Mouse (Mus musculus) C2C12 (cell line): Measurements from ENCODE around the gene Zfp746.

ENCODE experiments used
- CTCF ChIP-seq: IDR thresholded peaks from one replicate; pipeline ENCODE4 v1.5.1; 2011; ENCODE audit not compliant: control insufficient read depth, insufficient read depth, insufficient read length
- MAX ChIP-seq: IDR thresholded peaks from one replicate; pipeline ENCODE4 v1.6.1; 2011; ENCODE audit warnings: mild to moderate bottlenecking, control low read depth
- MYOD1 ChIP-seq: IDR thresholded peaks from one replicate; pipeline ENCODE4 v1.6.1; 2011; ENCODE audit warnings: low read depth; ENCODE audit not compliant: control insufficient read depth, insufficient read length
- USF1 ChIP-seq: IDR thresholded peaks from one replicate; pipeline ENCODE4 v1.6.1; 2011; ENCODE audit warnings: low read depth, mild to moderate bottlenecking, control low read depth, moderate library complexity

DNA sequence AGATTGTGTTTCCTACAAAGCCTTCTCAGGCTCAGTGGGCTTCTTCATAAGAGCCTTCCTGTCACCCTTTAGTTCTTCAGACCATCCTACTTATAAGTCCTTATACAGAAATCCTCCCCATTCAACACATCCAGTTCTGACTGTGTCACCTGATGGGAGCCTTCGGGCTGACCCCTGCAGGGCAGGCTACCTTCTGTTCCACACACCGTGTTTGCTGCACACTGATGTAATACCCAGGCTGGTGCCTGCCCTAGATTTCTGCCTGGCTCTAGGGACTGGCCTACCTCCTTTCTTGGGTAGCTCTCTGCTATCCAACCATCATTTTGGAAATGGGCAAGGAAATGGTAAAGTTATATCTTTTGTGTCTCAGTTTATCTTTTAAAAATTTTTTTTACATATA is 63.7 kb downstream of the Zfp746 start:
- TF ChIP-seq CTCF (no peak), USF1 (no peak), MYOD1 (no peak), MAX (no peak)
